Mouse (Mus musculus) C2C12 (cell line): ENCODE measurements at regions not wholly inside any gene's neighbourhood (a gene's known extent, or its start where the extent isn't known, plus 50 kb on each side); places are given as distances from the start of the nearest gene placed in this dataset.

ENCODE experiments used
- H3K27me3 ChIP-seq: one replicate; pipeline ENCODE4 v1.6.1; 2011; ENCODE audit not compliant: control insufficient read depth, insufficient read depth, insufficient read length
- H3K36me3 ChIP-seq: one replicate; pipeline ENCODE4 v1.6.1; 2011; ENCODE audit not compliant: control insufficient read depth, insufficient read depth
- H3K4me3 ChIP-seq: one replicate; pipeline ENCODE4 v1.5.1; 2011; ENCODE audit warnings: mild to moderate bottlenecking, control low read depth; ENCODE audit not compliant: poor library complexity, insufficient read depth, severe bottlenecking
- H3K79me2 ChIP-seq: one replicate; pipeline ENCODE4 v1.6.1; 2011; ENCODE audit not compliant: control insufficient read depth, insufficient read depth
- H3K79me3 ChIP-seq: one replicate; pipeline ENCODE4 v1.6.1; 2011; ENCODE audit warnings: low read depth, control low read depth
- H3ac ChIP-seq: one replicate; pipeline ENCODE3; 2011; ENCODE audit warnings: low read depth; ENCODE audit not compliant: control insufficient read depth, insufficient read length
- CEBPB ChIP-seq: IDR thresholded peaks from one replicate; pipeline ENCODE4 v1.6.1; 2011; ENCODE audit warnings: low read depth, mild to moderate bottlenecking, control low read depth, moderate library complexity
- CTCF ChIP-seq: IDR thresholded peaks from one replicate; pipeline ENCODE4 v1.5.1; 2011; ENCODE audit not compliant: control insufficient read depth, insufficient read depth, insufficient read length
- FOSL1 ChIP-seq: IDR thresholded peaks from one replicate; pipeline ENCODE4 v1.8.0; 2011; ENCODE audit warnings: mild to moderate bottlenecking, low read length; ENCODE audit not compliant: poor library complexity, insufficient read depth, severe bottlenecking
- MAX ChIP-seq: IDR thresholded peaks from one replicate; pipeline ENCODE4 v1.6.1; 2011; ENCODE audit warnings: mild to moderate bottlenecking, control low read depth
- MYOD1 ChIP-seq: IDR thresholded peaks from one replicate; pipeline ENCODE4 v1.6.1; 2011; ENCODE audit warnings: low read depth; ENCODE audit not compliant: control insufficient read depth, insufficient read length
- MYOG ChIP-seq: IDR thresholded peaks from one replicate; pipeline ENCODE4 v1.6.1; 2011; ENCODE audit not compliant: control insufficient read depth, insufficient read length; ENCODE audit errors: extremely low read depth
- USF1 ChIP-seq: IDR thresholded peaks from one replicate; pipeline ENCODE4 v1.6.1; 2011; ENCODE audit warnings: low read depth, mild to moderate bottlenecking, control low read depth, moderate library complexity

DNA sequence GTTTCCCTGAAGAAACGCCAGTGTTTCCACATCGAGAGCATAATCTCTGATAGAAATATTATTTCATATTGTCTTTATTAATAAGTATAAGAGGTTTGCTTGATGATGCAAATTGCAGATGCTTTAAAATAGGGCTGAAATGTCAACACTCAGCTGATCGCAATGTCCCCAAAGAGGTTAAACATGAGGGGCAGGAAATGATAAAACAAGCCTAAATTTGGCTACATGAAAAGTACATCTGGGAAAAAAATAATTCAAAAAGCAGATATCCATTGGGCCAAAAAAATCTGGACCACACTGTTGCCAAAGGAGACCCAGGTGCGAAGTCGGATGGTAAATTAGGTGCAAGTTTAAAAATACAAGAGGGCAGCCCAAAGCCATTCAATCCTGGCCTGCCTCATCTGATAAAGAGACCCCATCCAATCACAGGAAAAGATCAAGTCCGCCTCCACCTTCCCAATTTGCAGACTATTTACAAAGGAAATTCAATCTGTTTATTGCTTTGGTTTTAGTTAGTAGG, 229.2 kb downstream of the Icos start:
- H3K36me3 ChIP-seq = no peaks in the 10 kb centered on the region
- TF ChIP-seq FOSL1 (no peak), MAX (no peak), MYOD1 (no peak), MYOG (no peak), CTCF (no peak), CEBPB (no peak), USF1 (no peak)
- H3K79me2 ChIP-seq = no peaks in the 10 kb centered on the region
- H3K79me3 ChIP-seq = no peaks in the 10 kb centered on the region
- H3K4me3 ChIP-seq = no peak overlapping the region
- H3K27me3 ChIP-seq = no peaks in the 10 kb centered on the region
- H3ac ChIP-seq = no peak overlapping the region

DNA sequence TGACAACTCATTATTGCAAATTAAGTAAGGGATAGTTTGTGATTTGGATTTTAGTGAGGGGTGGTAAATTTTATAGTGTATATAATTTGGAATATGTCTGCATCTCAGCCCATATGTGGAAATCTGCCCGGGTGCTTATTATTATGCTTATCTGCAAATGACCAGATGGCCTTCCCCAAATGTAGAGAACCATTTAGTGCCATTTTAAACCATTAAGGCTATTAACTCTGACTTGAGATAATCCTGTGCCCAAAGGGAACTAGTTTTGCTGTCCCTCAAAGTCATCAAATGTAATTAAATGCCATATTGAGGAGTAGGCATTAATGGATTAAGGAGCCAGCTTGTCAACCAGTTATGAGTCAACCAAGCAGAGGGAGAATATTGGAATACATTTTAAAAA, 230.7 kb downstream of the Icos start:
- TF ChIP-seq CTCF (no peak), FOSL1 (no peak), MYOG (no peak), CEBPB (no peak), MYOD1 (no peak), MAX (no peak), USF1 (no peak)
- no peaks in the 10 kb centered on the region for H3K79me2 ChIP-seq
- no peak overlapping the region for H3ac ChIP-seq

DNA sequence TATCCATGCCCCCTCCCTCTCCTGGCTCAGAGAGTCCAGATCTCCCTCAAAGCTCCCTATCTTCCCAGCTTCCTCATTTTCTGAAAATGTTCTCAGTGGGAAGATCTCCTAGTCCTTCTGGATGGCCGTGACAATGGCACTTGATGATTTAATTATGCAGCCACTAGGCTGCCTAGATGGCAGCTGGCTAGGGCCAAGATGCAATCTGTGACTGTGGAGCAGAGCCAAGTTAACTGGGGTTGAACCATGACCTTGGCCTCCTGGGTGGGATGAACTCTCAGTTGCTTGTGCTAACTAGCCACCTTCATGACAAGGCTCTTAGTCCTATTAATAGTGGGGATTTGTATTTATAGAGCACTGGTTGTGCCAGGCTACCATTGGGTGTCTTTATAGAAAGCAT, 243.4 kb downstream of the Icos start:
- TF ChIP-seq MAX (no peak), USF1 (no peak), FOSL1 (no peak), CEBPB (no peak), CTCF (no peak), MYOD1 (no peak), MYOG (no peak)

More for the DNA sequence above, 230.7 kb downstream of the Icos start:
- Histone ChIP-seq H3K36me3 (no peaks in the 10 kb centered on the region), H3K4me3 (no peak overlapping the region), H3K79me3 (no peaks in the 10 kb centered on the region), H3K27me3 (no peaks in the 10 kb centered on the region)

GRCm38 (mm10) chr1:61228942-61229341, 251.2 kb downstream of the Icos start:
- Histone ChIP-seq H3K36me3 (no peaks in the 10 kb centered on the region), H3K4me3 (no peak overlapping the region), H3K79me2 (no peaks in the 10 kb centered on the region), H3ac (no peak overlapping the region), H3K27me3 (no peaks in the 10 kb centered on the region), H3K79me3 (no peaks in the 10 kb centered on the region)
- TF ChIP-seq CTCF (no peak), FOSL1 (no peak)

More for the DNA sequence above, 243.4 kb downstream of the Icos start:
- Histone ChIP-seq H3K79me2 (no peaks in the 10 kb centered on the region), H3K36me3 (no peaks in the 10 kb centered on the region), H3K4me3 (no peak overlapping the region), H3K27me3 (no peaks in the 10 kb centered on the region), H3K79me3 (no peaks in the 10 kb centered on the region), H3ac (no peak overlapping the region)

DNA sequence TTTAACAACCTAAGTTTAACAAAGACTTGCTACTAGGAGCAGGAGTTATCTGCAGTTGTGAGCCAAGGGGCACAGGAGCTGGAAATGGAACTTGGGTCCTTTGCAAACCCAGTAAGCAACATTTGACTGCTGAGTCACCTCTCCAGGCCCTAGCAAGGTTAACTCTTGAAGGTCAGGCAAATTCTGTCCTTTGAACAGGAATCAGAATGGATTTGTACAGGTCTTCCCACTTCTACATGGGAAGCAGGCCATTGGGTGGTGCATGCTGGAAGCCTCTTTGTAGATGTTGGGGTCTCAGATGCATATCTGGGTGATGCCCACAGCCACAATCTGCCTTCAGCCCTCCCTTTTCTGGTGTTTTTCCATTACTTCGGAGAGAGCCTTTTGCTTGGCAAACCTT, 255.3 kb downstream of the Icos start:
- Histone ChIP-seq H3K4me3 (no peak overlapping the region), H3ac (no peak overlapping the region), H3K79me2 (no peaks in the 10 kb centered on the region), H3K79me3 (no peaks in the 10 kb centered on the region), H3K36me3 (no peaks in the 10 kb centered on the region), H3K27me3 (no peaks in the 10 kb centered on the region)
- TF ChIP-seq MYOG (no peak), CTCF (no peak), FOSL1 (no peak), MYOD1 (no peak), MAX (no peak), USF1 (no peak), CEBPB (no peak)
